Mouse (Mus musculus) intestine, embryonic 14.5 days (tissue): Measurements from ENCODE around the gene Tbc1d25. TPM values are rescaled to one million over a fixed set of nuclear protein-coding genes. Genes with fewer than 3 reads are reported as not detected.

ENCODE experiments used
- ATAC-seq: fragments of 200-750 bp; cut with Nextera tagmentation; replicated peaks from 2 replicates; pipeline ENCODE4 v1.8.0; 2017; ENCODE audit warnings: low read depth, moderate number of reproducible peaks, moderate TSS enrichment, moderate library complexity; ENCODE audit not compliant: low FRiP score, low TSS enrichment
- DNase-seq: peaks from one replicate; pipeline ENCODE4 v3.0.0-alpha.2; 2018; ENCODE audit warnings: low spot score
- H3K27ac ChIP-seq: fragments of 300-500 bp; sonication (generic); 2 replicates; pipeline ENCODE4 v1.5.1; 2014; ENCODE audit warnings: low read depth, mild to moderate bottlenecking, control low read depth
- H3K27me3 ChIP-seq: fragments of 300-500 bp; sonication (generic); replicated peaks from 2 replicates; pipeline ENCODE4 v1.6.1; 2014; ENCODE audit warnings: low read length, control low read depth; ENCODE audit not compliant: control insufficient read depth, insufficient read depth
- H3K36me3 ChIP-seq: fragments of 300-500 bp; sonication (generic); 2 replicates; pipeline ENCODE4 v1.6.1; 2014; ENCODE audit warnings: low read length, control low read depth; ENCODE audit not compliant: control insufficient read depth, insufficient read depth
- H3K4me1 ChIP-seq: fragments of 300-500 bp; sonication (generic); replicated peaks from 2 replicates; pipeline ENCODE4 v1.6.1; 2014; ENCODE audit warnings: low read length, control low read depth, mixed read lengths; ENCODE audit not compliant: control insufficient read depth, insufficient read depth
- H3K4me2 ChIP-seq: fragments of 300-500 bp; sonication (generic); 2 replicates; pipeline ENCODE4 v1.6.1; 2014; ENCODE audit warnings: low read length
- H3K4me3 ChIP-seq: fragments of 300-500 bp; sonication (generic); 2 replicates; pipeline ENCODE4 v1.5.1; 2014; ENCODE audit warnings: low read depth, low read length, control low read depth, mixed read lengths
- H3K9ac ChIP-seq: fragments of 300-500 bp; sonication (generic); 2 replicates; pipeline ENCODE4 v1.6.1; 2014; ENCODE audit warnings: mild to moderate bottlenecking, low read length
- H3K9me3 ChIP-seq: fragments of 300-500 bp; sonication (generic); 2 replicates; pipeline ENCODE4 v1.6.1; 2016; ENCODE audit warnings: low read length, control low read depth; ENCODE audit not compliant: control insufficient read depth
- WGBS: fragments of 180-500 bp; shearing (Covaris S2); extraction: QIAGEN DNeasy Blood & Tissue Kit; methylation state at CpG from one replicate; pipeline ENCODE4 v1.1.7; 2014; 5-methylcytosine and 5-hydroxymethylcytosine counted together
- polyA plus RNA-seq: library from polyadenylated mRNA; unstranded; fragments of >200 nt; fragmentation: Nextera tagmentation; extraction: Ambion mirVana; gene quantifications from 2 replicates; pipeline ENCODE4 v1.2.1, GENCODE M21; 2014

Gene Tbc1d25
- polyA plus RNA-seq, 1 experiment from 2014 or later, result 13.2 TPM

GRCm38 (mm10) chrX:8132017-8132976 lies 43.7 kb downstream of the Tbc1d25 start, which contains the start of gene Wdr13:
TSS of gene Wdr13 (minus strand) at chrX:8132892.
- H3K4me1 ChIP-seq, result no peaks in the 10 kb centered on the region
- peak within 1 kb of the TSS; percentile 47 for H3K9ac ChIP-seq
- H3K27ac ChIP-seq, result peak within 1 kb of the TSS; percentile 93
- H3K9me3 ChIP-seq, result no peaks in the 10 kb centered on the region
- peaks cover 14% of the 10 kb centered on the region; the same call in 1 of the 2 replicates for H3K36me3 ChIP-seq
- H3K4me3 ChIP-seq, result peak within 1 kb of the TSS; percentile 54
- WGBS, result 17% methylated on average over 38 of the region's 40 CpGs
- peak within 1 kb of the TSS; percentile 49 for H3K4me2 ChIP-seq
- ATAC-seq, result peak; percentile 90
- peak; percentile 91 for DNase-seq
- no peaks in the 10 kb centered on the region for H3K27me3 ChIP-seq

DNA sequence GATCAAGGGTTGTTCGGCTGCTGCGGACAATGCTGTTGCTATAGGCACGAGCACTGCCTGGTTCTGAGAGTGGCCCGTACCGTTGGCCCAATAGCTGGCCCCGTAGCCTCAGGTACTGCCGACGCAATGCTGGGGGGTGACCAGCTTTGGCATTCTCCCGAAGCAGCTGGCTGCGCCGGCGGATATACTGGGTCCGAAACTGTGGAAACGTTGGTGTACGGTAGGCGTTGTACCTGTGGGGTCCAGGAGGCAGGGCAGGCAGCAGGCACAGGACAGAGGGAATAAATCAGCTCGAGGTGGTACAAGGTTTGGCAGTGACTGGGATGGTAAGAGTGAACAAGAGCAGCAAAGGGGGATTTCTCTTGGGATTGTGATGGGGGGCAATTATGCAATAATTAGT lies 44.6 kb downstream of the Tbc1d25 start:
- 0 out of 2 replicates have a peak overlapping the region, but pooled peaks have one; percentile 93 for H3K27ac ChIP-seq
- 92% methylated on average over 17 of the region's 17 CpGs for WGBS
- DNase-seq (no peak), ATAC-seq (no peak)
- H3K4me3 ChIP-seq, result peak overlapping the region; percentile 54
- no peaks in the 10 kb centered on the region for H3K4me1 ChIP-seq
- no peaks in the 10 kb centered on the region for H3K9me3 ChIP-seq
- peaks cover 14% of the 10 kb centered on the region; the same call in 1 of the 2 replicates for H3K36me3 ChIP-seq
- no peaks in the 10 kb centered on the region for H3K27me3 ChIP-seq
- peak overlapping the region; percentile 49 for H3K4me2 ChIP-seq
- H3K9ac ChIP-seq, result no peak overlapping the region

GRCm38 (mm10) chrX:8125235-8125634 lies 50.7 kb downstream of the Tbc1d25 start:
- Histone ChIP-seq H3K36me3 (peaks cover 20% of the 10 kb centered on the region; the same call in 1 of the 2 replicates), H3K4me1 (no peaks in the 10 kb centered on the region), H3K9me3 (no peaks in the 10 kb centered on the region), H3K27me3 (no peaks in the 10 kb centered on the region), H3K4me3 (no peak overlapping the region), H3K9ac (no peak overlapping the region), H3K27ac (no peak overlapping the region), H3K4me2 (no peak overlapping the region)
- ATAC-seq (no peak), DNase-seq (no peak)
- WGBS, result 80% methylated on average over 7 of the region's 7 CpGs

DNA sequence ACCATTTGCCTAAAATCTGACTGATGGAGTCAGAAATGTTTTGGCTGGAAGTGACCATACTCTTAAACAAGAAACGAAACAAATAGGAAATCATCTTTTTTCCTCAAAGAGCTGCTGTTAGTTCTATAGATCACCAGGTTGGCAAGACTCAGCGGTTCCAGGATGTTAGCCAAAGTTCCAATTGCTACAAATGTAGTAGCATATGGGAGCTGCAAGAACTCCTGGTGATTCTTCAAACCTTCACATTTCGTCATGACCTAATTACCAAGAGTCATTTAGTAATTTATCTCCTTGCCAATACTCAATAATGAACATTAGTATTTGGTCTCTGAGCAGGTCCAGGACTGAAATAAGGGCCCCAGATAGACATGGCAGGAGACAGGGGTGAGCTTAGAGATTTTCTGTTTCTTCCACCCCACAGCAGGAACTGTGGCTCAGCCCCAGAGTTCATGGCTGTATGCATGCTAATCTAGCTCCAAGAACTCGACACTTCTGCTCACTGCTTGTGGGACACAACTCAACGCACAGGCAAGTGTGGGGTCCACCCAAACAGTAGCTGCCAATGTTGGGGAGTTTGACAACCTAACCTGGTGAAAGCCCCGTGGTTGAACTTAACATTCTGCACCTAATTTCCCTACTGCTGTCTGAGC lies 52.0 kb downstream of the Tbc1d25 start:
- Histone ChIP-seq H3K9ac (no peak overlapping the region), H3K27me3 (no peaks in the 10 kb centered on the region), H3K4me1 (no peaks in the 10 kb centered on the region), H3K9me3 (no peaks in the 10 kb centered on the region), H3K36me3 (peaks cover 19% of the 10 kb centered on the region; the same call in 1 of the 2 replicates), H3K27ac (no peak overlapping the region), H3K4me2 (no peak overlapping the region), H3K4me3 (no peak overlapping the region)
- ATAC-seq, result no peak
- DNase-seq, result no peak
- 87% methylated on average over 6 of the region's 6 CpGs for WGBS

GRCm38 (mm10) chrX:8117264-8117663 lies 58.7 kb downstream of the Tbc1d25 start:
- Histone ChIP-seq H3K27me3 (no peaks in the 10 kb centered on the region), H3K27ac (no peak overlapping the region), H3K36me3 (no peaks in the 10 kb centered on the region), H3K9ac (no peak overlapping the region), H3K4me1 (no peaks in the 10 kb centered on the region), H3K4me2 (no peak overlapping the region), H3K9me3 (no peaks in the 10 kb centered on the region), H3K4me3 (no peak overlapping the region)
- ATAC-seq, result no peak
- DNase-seq, result no peak

GRCm38 (mm10) chrX:8115275-8115674 lies 60.7 kb downstream of the Tbc1d25 start:
- H3K36me3 ChIP-seq, result no peaks in the 10 kb centered on the region

GRCm38 (mm10) chrX:8105019-8105418 lies 71.0 kb downstream of the Tbc1d25 start:
- Histone ChIP-seq H3K4me2 (no peak overlapping the region), H3K9me3 (no peaks in the 10 kb centered on the region), H3K36me3 (no peaks in the 10 kb centered on the region), H3K27ac (no peak overlapping the region), H3K9ac (no peak overlapping the region), H3K27me3 (no peaks in the 10 kb centered on the region), H3K4me1 (0 out of 2 replicates have a peak, but pooled peaks cover 4% of the 10 kb centered on the region), H3K4me3 (no peak overlapping the region)
- WGBS, result 94% methylated on average over 3 of the region's 3 CpGs
- DNase-seq, result no peak
- no peak for ATAC-seq

More at GRCm38 (mm10) chrX:8115275-8115674, 60.7 kb downstream of the Tbc1d25 start:
- ATAC-seq (no peak), DNase-seq (no peak)
- Histone ChIP-seq H3K4me1 (no peaks in the 10 kb centered on the region), H3K9ac (no peak overlapping the region), H3K27me3 (no peaks in the 10 kb centered on the region), H3K4me2 (no peak overlapping the region), H3K27ac (no peak overlapping the region), H3K9me3 (no peaks in the 10 kb centered on the region), H3K4me3 (no peak overlapping the region)
- 78% methylated on average over 4 of the region's 4 CpGs for WGBS
